Mouse (Mus musculus) spleen, adult 18-20 months (tissue): ENCODE measurements around the gene Edn2.

Experiments used
- DNase-seq, 2 experiments: peaks; one replicate each; pipeline ENCODE4 v3.0.0; 2022; ENCODE audit warnings: mixed read lengths in 2 of 2

Edn2 gene

GRCm38 (mm10) chr4:120158714-120159310 lies 2.2 kb upstream of the Edn2 start:
- no peak for DNase-seq

GRCm38 (mm10) chr4:120162586-120162985 lies 1.6 kb downstream of the Edn2 start:
- no peak for DNase-seq

GRCm38 (mm10) chr4:120163242-120163641 lies 2.2 kb downstream of the Edn2 start:
- DNase-seq: no peak

GRCm38 (mm10) chr4:120164316-120164715 lies 3.3 kb downstream of the Edn2 start:
- DNase-seq: no peak

GRCm38 (mm10) chr4:120167778-120168177 lies 6.8 kb downstream of the Edn2 start:
- DNase-seq: no peak

GRCm38 (mm10) chr4:120168346-120168745 lies 7.3 kb downstream of the Edn2 start:
- no peak for DNase-seq

GRCm38 (mm10) chr4:120170387-120170936 lies 9.5 kb downstream of the Edn2 start:
- no peak for DNase-seq

GRCm38 (mm10) chr4:120172050-120172684 lies 11.2 kb downstream of the Edn2 start:
- DNase-seq: no peak

- DNase-seq: no peak
Observed at GRCm38 (mm10) chr4:120179123-120179522, 18.1 kb downstream of the Edn2 start.

- DNase-seq: no peak
Observed at GRCm38 (mm10) chr4:120180535-120180934, 19.5 kb downstream of the Edn2 start.

GRCm38 (mm10) chr4:120184374-120184991 lies 23.5 kb downstream of the Edn2 start:
- DNase-seq: no peak

- DNase-seq: no peak
Observed at GRCm38 (mm10) chr4:120186441-120186840, 25.4 kb downstream of the Edn2 start.

GRCm38 (mm10) chr4:120186934-120187333 lies 25.9 kb downstream of the Edn2 start:
- DNase-seq: no peak

GRCm38 (mm10) chr4:120188204-120188603 lies 27.2 kb downstream of the Edn2 start:
- DNase-seq: no peak

GRCm38 (mm10) chr4:120188651-120189161 lies 27.7 kb downstream of the Edn2 start:
- no peak for DNase-seq

- DNase-seq: no peak
Observed at GRCm38 (mm10) chr4:120189941-120190340, 28.9 kb downstream of the Edn2 start.

GRCm38 (mm10) chr4:120191987-120192386 lies 31.0 kb downstream of the Edn2 start:
- no peak for DNase-seq

- no peak for DNase-seq
Observed at GRCm38 (mm10) chr4:120194026-120194425, 33.0 kb downstream of the Edn2 start.

- no peak for DNase-seq
Observed at GRCm38 (mm10) chr4:120194965-120195364, 34.0 kb downstream of the Edn2 start.

GRCm38 (mm10) chr4:120199184-120199885 lies 38.3 kb downstream of the Edn2 start:
- no peak for DNase-seq

GRCm38 (mm10) chr4:120200551-120201266 lies 39.7 kb downstream of the Edn2 start:
- DNase-seq: no peak

GRCm38 (mm10) chr4:120204357-120204942 lies 43.4 kb downstream of the Edn2 start:
- DNase-seq: no peak
